Mouse (Mus musculus): ENCODE data around the gene Phtf2.

DNA sequence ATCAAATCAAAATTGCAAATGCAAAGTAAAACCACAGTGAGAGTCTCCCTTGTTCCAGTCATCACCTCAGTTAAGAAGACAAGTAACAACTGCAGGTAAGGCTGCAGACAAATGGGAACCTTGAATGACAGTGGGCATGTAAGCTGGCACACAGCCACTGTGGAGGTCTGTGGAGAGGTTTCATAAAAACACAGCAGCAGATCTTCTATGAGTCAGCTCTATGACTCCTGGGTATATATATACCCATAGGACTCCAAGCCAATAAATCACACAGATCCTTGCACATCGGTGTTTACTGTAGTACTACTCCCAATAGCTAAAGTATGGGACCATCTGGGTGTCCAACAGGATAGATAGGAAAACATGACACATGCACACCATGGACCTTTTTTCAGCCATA is 8.8 kb downstream of the Phtf2 start:
- TF ChIP-seq POLR2A (IDR thresholded peaks at IDR 0.05; ENCODE audit: low read depth, low read length) = no peak
- no peak for TF ChIP-seq CTCF (IDR thresholded peaks at IDR 0.05; ENCODE audit: extremely low read depth, insufficient read depth, insufficient read length, insufficient replicate concordance)

Measured in spleen, adult 2 months (tissue).